Mouse (Mus musculus): ENCODE measurements around the gene Rab30. TPM values are rescaled to one million over a fixed set of nuclear protein-coding genes. Genes with fewer than 3 reads are reported as not detected.

Gene Rab30
- polyA plus RNA-seq, 2 experiments: 12.6 to 22.7 TPM

- H3K4me1 ChIP-seq (ENCODE audit: control insufficient read depth, insufficient read depth, low read length): no peaks in the 10 kb centered on the region
- no peak overlapping the region for H3K27ac ChIP-seq (replicated peaks; ENCODE audit: low read depth, low read length)
- no peak overlapping the region for H3K9ac ChIP-seq (ENCODE audit: low read depth, low read length, severe bottlenecking)
- H3K9me3 ChIP-seq (ENCODE audit: control insufficient read depth, low read length): no peaks in the 10 kb centered on the region
- H3K4me3 ChIP-seq (replicated peaks; ENCODE audit: low read length): no peak overlapping the region
- TF ChIP-seq POLR2A (IDR thresholded peaks at IDR 0.05; ENCODE audit: borderline replicate concordance, extremely low read depth, insufficient read depth, insufficient read length): no peak
- DNase-seq (ENCODE audit: low spot score): no peak
- H3K27me3 ChIP-seq (ENCODE audit: control insufficient read depth, insufficient read depth, low read length): no peaks in the 10 kb centered on the region
- ATAC-seq (ENCODE audit: low FRiP score, low read depth): no peak
- H3K36me3 ChIP-seq (ENCODE audit: control insufficient read depth, insufficient read depth, low read length): no peaks in the 10 kb centered on the region
- no peak overlapping the region for H3K4me2 ChIP-seq (replicated peaks; ENCODE audit: low read depth, low read length, severe bottlenecking)
- WGBS: 72% methylated on average over 7 of the region's 7 CpGs
Observed at GRCm38 (mm10) chr7:92811667-92812279, 70.4 kb downstream of the Rab30 start.

GRCm38 (mm10) chr7:92817242-92817641 is 75.8 kb downstream of the Rab30 start:
- Histone ChIP-seq H3K4me2 (replicated peaks; ENCODE audit: low read depth, low read length, severe bottlenecking) (no peak overlapping the region), H3K27me3 (ENCODE audit: control insufficient read depth, insufficient read depth, low read length) (no peaks in the 10 kb centered on the region), H3K36me3 (ENCODE audit: control insufficient read depth, insufficient read depth, low read length) (no peaks in the 10 kb centered on the region), H3K27ac (replicated peaks; ENCODE audit: low read depth, low read length) (no peak overlapping the region), H3K4me1 (ENCODE audit: control insufficient read depth, insufficient read depth, low read length) (peaks cover 3% of the 10 kb centered on the region), H3K9ac (ENCODE audit: low read depth, low read length, severe bottlenecking) (no peak overlapping the region), H3K9me3 (ENCODE audit: control insufficient read depth, low read length) (no peaks in the 10 kb centered on the region), H3K4me3 (replicated peaks; ENCODE audit: low read length) (no peak overlapping the region)
- ATAC-seq (ENCODE audit: low FRiP score, low read depth): no peak
- no peak for DNase-seq (ENCODE audit: low spot score)
- WGBS: 84% methylated on average over 2 of the region's 2 CpGs
- TF ChIP-seq POLR2A (IDR thresholded peaks at IDR 0.05; ENCODE audit: borderline replicate concordance, extremely low read depth, insufficient read depth, insufficient read length): no peak

GRCm38 (mm10) chr7:92817886-92818285 is 76.5 kb downstream of the Rab30 start:
- no peak overlapping the region for H3K4me2 ChIP-seq (replicated peaks; ENCODE audit: low read depth, low read length, severe bottlenecking)
- H3K36me3 ChIP-seq (ENCODE audit: control insufficient read depth, insufficient read depth, low read length): no peaks in the 10 kb centered on the region
- no peaks in the 10 kb centered on the region for H3K27me3 ChIP-seq (ENCODE audit: control insufficient read depth, insufficient read depth, low read length)
- H3K4me1 ChIP-seq (ENCODE audit: control insufficient read depth, insufficient read depth, low read length): peaks cover 9% of the 10 kb centered on the region
- no peak overlapping the region for H3K4me3 ChIP-seq (replicated peaks; ENCODE audit: low read length)
- H3K27ac ChIP-seq (replicated peaks; ENCODE audit: low read depth, low read length): no peak overlapping the region
- no peak overlapping the region for H3K9ac ChIP-seq (ENCODE audit: low read depth, low read length, severe bottlenecking)
- TF ChIP-seq POLR2A (IDR thresholded peaks at IDR 0.05; ENCODE audit: borderline replicate concordance, extremely low read depth, insufficient read depth, insufficient read length): no peak
- no peak for ATAC-seq (ENCODE audit: low FRiP score, low read depth)
- no peaks in the 10 kb centered on the region for H3K9me3 ChIP-seq (ENCODE audit: control insufficient read depth, low read length)
- 84% methylated on average over 9 of the region's 9 CpGs for WGBS
- DNase-seq (ENCODE audit: low spot score): no peak

GRCm38 (mm10) chr7:92819656-92820055 is 78.3 kb downstream of the Rab30 start:
- Histone ChIP-seq H3K4me2 (replicated peaks; ENCODE audit: low read depth, low read length, severe bottlenecking) (no peak overlapping the region), H3K9me3 (ENCODE audit: control insufficient read depth, low read length) (no peaks in the 10 kb centered on the region), H3K27me3 (ENCODE audit: control insufficient read depth, insufficient read depth, low read length) (no peaks in the 10 kb centered on the region), H3K27ac (replicated peaks; ENCODE audit: low read depth, low read length) (no peak overlapping the region), H3K36me3 (ENCODE audit: control insufficient read depth, insufficient read depth, low read length) (no peaks in the 10 kb centered on the region), H3K4me1 (ENCODE audit: control insufficient read depth, insufficient read depth, low read length) (peaks cover 11% of the 10 kb centered on the region), H3K9ac (ENCODE audit: low read depth, low read length, severe bottlenecking) (no peak overlapping the region), H3K4me3 (replicated peaks; ENCODE audit: low read length) (no peak overlapping the region)
- no peak for TF ChIP-seq POLR2A (IDR thresholded peaks at IDR 0.05; ENCODE audit: borderline replicate concordance, extremely low read depth, insufficient read depth, insufficient read length)
- ATAC-seq (ENCODE audit: low FRiP score, low read depth) (no peak), DNase-seq (ENCODE audit: low spot score) (no peak)
- WGBS: 75% methylated on average over 11 of the region's 11 CpGs

- no peak overlapping the region for H3K4me3 ChIP-seq (replicated peaks; ENCODE audit: low read length)
- 68% methylated on average over 1 of the region's 1 CpGs for WGBS
- H3K9ac ChIP-seq (ENCODE audit: low read depth, low read length, severe bottlenecking): no peak overlapping the region
- DNase-seq (ENCODE audit: low spot score) (no peak), ATAC-seq (ENCODE audit: low FRiP score, low read depth) (no peak)
- H3K9me3 ChIP-seq (ENCODE audit: control insufficient read depth, low read length): no peaks in the 10 kb centered on the region
- no peaks in the 10 kb centered on the region for H3K27me3 ChIP-seq (ENCODE audit: control insufficient read depth, insufficient read depth, low read length)
- TF ChIP-seq POLR2A (IDR thresholded peaks at IDR 0.05; ENCODE audit: borderline replicate concordance, extremely low read depth, insufficient read depth, insufficient read length): no peak
- H3K36me3 ChIP-seq (ENCODE audit: control insufficient read depth, insufficient read depth, low read length): no peaks in the 10 kb centered on the region
- H3K4me1 ChIP-seq (ENCODE audit: control insufficient read depth, insufficient read depth, low read length): peaks cover 11% of the 10 kb centered on the region
- H3K27ac ChIP-seq (replicated peaks; ENCODE audit: low read depth, low read length): no peak overlapping the region
- H3K4me2 ChIP-seq (replicated peaks; ENCODE audit: low read depth, low read length, severe bottlenecking): no peak overlapping the region
Observed at GRCm38 (mm10) chr7:92820410-92820809, 79.0 kb downstream of the Rab30 start.
